Mouse (Mus musculus) heart, adult 18-20 months (tissue): Measurements from ENCODE around the gene Lfng. TPM values are rescaled to one million over a fixed set of nuclear protein-coding genes. Genes with fewer than 3 reads are reported as not detected.
A peak's percentile ranks its signal among the peaks of the same experiment; 100 is the strongest.

ENCODE experiments used
- DNase-seq, 2 experiments: peaks; one replicate each; pipeline ENCODE4 v3.0.0; 2021 to 2022; ENCODE audit warnings: mixed read lengths in 1 of 2
- long read RNA-seq, 2 experiments: library from polyadenylated mRNA; stranded (forward); transcript quantifications; one replicate each; pipeline ENCODE4 v2.0.0; 2021
- total RNA-seq, 2 experiments: library from RNA; stranded (reverse); gene quantifications; 2 replicates each; pipeline ENCODE4 v1.2.3; 2021

Gene Lfng
- 1 to 10 TPM; 6.7 to 9.9 TPM for total RNA-seq
- long read RNA-seq, experiment 1, partial matches to known transcripts, result 1 of 5 reads
- long read RNA-seq, experiment 1, other reads (novel, unspliced or antisense), result 1 of 5 reads
- long read RNA-seq, experiment 2, partial matches to known transcripts, result 0 of 4 reads
- long read RNA-seq, experiment 2, other reads (novel, unspliced or antisense), result 0 of 4 reads

GRCm38 (mm10) chr5:140607001-140607835, at the start of gene Lfng:
Lfng (plus strand) TSS chr5:140607320.
- DNase-seq, result peak; percentile 95 to 97

- DNase-seq, result no peak
Measured at GRCm38 (mm10) chr5:140562601-140563000, 44.5 kb upstream of the Lfng start.

GRCm38 (mm10) chr5:140564896-140565295, 42.2 kb upstream of the Lfng start, which contains the start of gene Grifin:
Grifin (minus strand) TSS chr5:140565071.
- DNase-seq, result no peak

- peak; percentile 75 to 81 for DNase-seq
Measured at GRCm38 (mm10) chr5:140565451-140565850, 41.7 kb upstream of the Lfng start.

GRCm38 (mm10) chr5:140565856-140566255, 41.3 kb upstream of the Lfng start:
- DNase-seq, result peak; percentile 51 to 72

GRCm38 (mm10) chr5:140566271-140566670, 40.8 kb upstream of the Lfng start:
- DNase-seq, result no peak

GRCm38 (mm10) chr5:140567321-140567720, 39.8 kb upstream of the Lfng start:
- peak; percentile 80 to 82 for DNase-seq

GRCm38 (mm10) chr5:140567751-140568150, 39.4 kb upstream of the Lfng start:
- DNase-seq, result no peak

GRCm38 (mm10) chr5:140568321-140568970, 38.7 kb upstream of the Lfng start:
- peak; percentile 69 to 87 for DNase-seq

GRCm38 (mm10) chr5:140569032-140569595, 38.0 kb upstream of the Lfng start:
- DNase-seq, result no peak

GRCm38 (mm10) chr5:140570223-140570870, 36.8 kb upstream of the Lfng start:
- DNase-seq, result no peak

GRCm38 (mm10) chr5:140571201-140571600, 35.9 kb upstream of the Lfng start:
- DNase-seq, result peak in 1 of 2 experiments; percentile 37

GRCm38 (mm10) chr5:140571673-140572072, 35.4 kb upstream of the Lfng start:
- peak; percentile 90 to 95 for DNase-seq

GRCm38 (mm10) chr5:140572611-140573010, 34.5 kb upstream of the Lfng start:
- DNase-seq, result peak; percentile 82 to 89

GRCm38 (mm10) chr5:140575381-140575866, 31.7 kb upstream of the Lfng start:
- DNase-seq, result peak; percentile 77 to 86

- no peak for DNase-seq
Measured at GRCm38 (mm10) chr5:140579221-140579620, 27.9 kb upstream of the Lfng start.

GRCm38 (mm10) chr5:140579771-140580170, 27.3 kb upstream of the Lfng start:
- DNase-seq, result no peak

- no peak for DNase-seq
Measured at GRCm38 (mm10) chr5:140581569-140581968, 25.6 kb upstream of the Lfng start.

- DNase-seq, result no peak
Measured at GRCm38 (mm10) chr5:140582995-140583731, 24.0 kb upstream of the Lfng start.

- DNase-seq, result no peak
Measured at GRCm38 (mm10) chr5:140583732-140584368, 23.3 kb upstream of the Lfng start.
